Mouse (Mus musculus) C2C12 (cell line): ENCODE measurements at regions not wholly inside any gene's neighbourhood (a gene's known extent, or its start where the extent isn't known, plus 50 kb on each side); places are given as distances from the start of the nearest gene placed in this dataset.

Experiments
- CEBPB ChIP-seq: IDR thresholded peaks from one replicate; pipeline ENCODE4 v1.6.1; 2011; ENCODE audit warnings: low read depth, mild to moderate bottlenecking, control low read depth, moderate library complexity
- CTCF ChIP-seq: IDR thresholded peaks from one replicate; pipeline ENCODE4 v1.5.1; 2011; ENCODE audit not compliant: control insufficient read depth, insufficient read depth, insufficient read length
- MAX ChIP-seq: IDR thresholded peaks from one replicate; pipeline ENCODE4 v1.6.1; 2011; ENCODE audit warnings: mild to moderate bottlenecking, control low read depth
- MYOD1 ChIP-seq: IDR thresholded peaks from one replicate; pipeline ENCODE4 v1.6.1; 2011; ENCODE audit warnings: low read depth; ENCODE audit not compliant: control insufficient read depth, insufficient read length
- USF1 ChIP-seq: IDR thresholded peaks from one replicate; pipeline ENCODE4 v1.6.1; 2011; ENCODE audit warnings: low read depth, mild to moderate bottlenecking, control low read depth, moderate library complexity

DNA sequence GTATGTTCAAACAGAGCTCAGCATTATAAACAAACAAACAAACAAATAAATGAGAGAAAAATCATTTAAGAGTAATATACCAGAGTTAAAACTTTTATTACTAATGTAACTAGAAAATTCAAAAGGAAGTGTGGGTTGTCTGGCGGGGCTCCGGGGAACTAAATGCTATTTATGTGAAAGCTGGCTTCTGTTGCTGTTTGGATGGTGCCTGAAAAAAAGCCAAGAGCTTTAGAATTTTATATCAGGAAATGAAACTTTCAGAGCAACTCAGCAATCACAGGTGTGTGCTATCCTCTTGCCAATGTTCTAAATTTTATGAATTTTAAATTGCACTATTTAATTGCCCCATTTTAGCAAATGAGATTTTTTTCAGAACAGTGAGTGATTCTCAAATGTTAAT is 724.5 kb upstream of the Ctnnd2 start:
- TF ChIP-seq CTCF, result no peak
- TF ChIP-seq CEBPB, result no peak
- no peak for TF ChIP-seq MAX
- TF ChIP-seq MYOD1, result no peak
- TF ChIP-seq USF1, result no peak
